Mouse (Mus musculus) intestine, embryonic 16.5 days (tissue): ENCODE measurements at regions not wholly inside any gene's neighbourhood (a gene's known extent, or its start where the extent isn't known, plus 50 kb on each side); places are given as distances from the start of the nearest gene placed in this dataset.

Experiments used
- ATAC-seq: fragments of 200-750 bp; cut with Nextera tagmentation; 2 replicates; pipeline ENCODE4 v1.8.0; 2017; ENCODE audit warnings: moderate TSS enrichment, moderate library complexity
- H3K27ac ChIP-seq: fragments of 300-500 bp; sonication (generic); 2 replicates; pipeline ENCODE4 v1.5.1; 2014; ENCODE audit warnings: mild to moderate bottlenecking, low read length
- H3K27me3 ChIP-seq: fragments of 300-500 bp; sonication (generic); replicated peaks from 2 replicates; pipeline ENCODE4 v1.6.1; 2014; ENCODE audit warnings: low read length, control low read depth, mixed read lengths; ENCODE audit not compliant: control insufficient read depth, insufficient read depth
- H3K36me3 ChIP-seq: fragments of 300-500 bp; sonication (generic); 2 replicates; pipeline ENCODE4 v1.6.1; 2014; ENCODE audit warnings: low read length, control low read depth; ENCODE audit not compliant: control insufficient read depth, insufficient read depth
- H3K4me1 ChIP-seq: fragments of 300-500 bp; sonication (generic); 2 replicates; pipeline ENCODE4 v1.6.1; 2014; ENCODE audit warnings: low read length, control low read depth, mixed read lengths; ENCODE audit not compliant: control insufficient read depth, insufficient read depth
- H3K4me2 ChIP-seq: fragments of 300-500 bp; sonication (generic); 2 replicates; pipeline ENCODE4 v1.6.1; 2014; ENCODE audit warnings: low read depth, low read length, control low read depth
- H3K4me3 ChIP-seq: fragments of 300-500 bp; sonication (generic); 2 replicates; pipeline ENCODE4 v1.5.1; 2014; ENCODE audit warnings: mild to moderate bottlenecking, low read length
- H3K9ac ChIP-seq: fragments of 300-500 bp; sonication (generic); 2 replicates; pipeline ENCODE4 v1.6.1; 2014; ENCODE audit warnings: low read depth, low read length
- H3K9me3 ChIP-seq: fragments of 300-500 bp; sonication (generic); 2 replicates; pipeline ENCODE4 v1.6.1; 2016; ENCODE audit warnings: low read length, control low read depth; ENCODE audit not compliant: control insufficient read depth
- WGBS: fragments of 180-500 bp; shearing (Covaris S2); extraction: QIAGEN DNeasy Blood & Tissue Kit; methylation state at CpG from one replicate; pipeline ENCODE4 v1.1.7; 2014; 5-methylcytosine and 5-hydroxymethylcytosine counted together

- ATAC-seq = no peak
These were observed 243.2 kb downstream of the Sox2 start for GRCm38 (mm10) chr3:34893381-34893780.

GRCm38 (mm10) chr3:34903106-34903505 lies 252.9 kb downstream of the Sox2 start:
- H3K27ac ChIP-seq = no peak overlapping the region
- no peak overlapping the region for H3K9ac ChIP-seq
- H3K36me3 ChIP-seq = no peaks in the 10 kb centered on the region
- no peaks in the 10 kb centered on the region for H3K27me3 ChIP-seq
- no peaks in the 10 kb centered on the region for H3K9me3 ChIP-seq
- no peak overlapping the region for H3K4me3 ChIP-seq
- no peak for ATAC-seq
- no peak overlapping the region for H3K4me2 ChIP-seq
- no peaks in the 10 kb centered on the region for H3K4me1 ChIP-seq
- WGBS = 85% methylated on average over 8 of the region's 8 CpGs

More at GRCm38 (mm10) chr3:34893381-34893780, 243.2 kb downstream of the Sox2 start:
- H3K4me1 ChIP-seq = no peaks in the 10 kb centered on the region
- H3K4me3 ChIP-seq = no peak overlapping the region
- no peaks in the 10 kb centered on the region for H3K27me3 ChIP-seq
- no peaks in the 10 kb centered on the region for H3K36me3 ChIP-seq
- H3K9ac ChIP-seq = no peak overlapping the region
- WGBS = 90% methylated on average over 5 of the region's 5 CpGs
- H3K9me3 ChIP-seq = no peaks in the 10 kb centered on the region; the same call in 1 of the 2 replicates
- H3K4me2 ChIP-seq = no peak overlapping the region
- H3K27ac ChIP-seq = no peak overlapping the region

- no peak for ATAC-seq
- Histone ChIP-seq H3K9ac (no peak overlapping the region), H3K27ac (no peak overlapping the region), H3K9me3 (no peaks in the 10 kb centered on the region), H3K27me3 (no peaks in the 10 kb centered on the region), H3K4me1 (no peaks in the 10 kb centered on the region), H3K4me3 (no peak overlapping the region), H3K36me3 (no peaks in the 10 kb centered on the region), H3K4me2 (no peak overlapping the region)
- WGBS = 71% methylated on average over 5 of the region's 5 CpGs
These were observed 258.3 kb downstream of the Sox2 start for GRCm38 (mm10) chr3:34908489-34908888.

GRCm38 (mm10) chr3:34909350-34909749 lies 259.1 kb downstream of the Sox2 start:
- H3K27ac ChIP-seq = no peak overlapping the region

GRCm38 (mm10) chr3:34918326-34918932 lies 268.2 kb downstream of the Sox2 start:
- no peaks in the 10 kb centered on the region for H3K36me3 ChIP-seq

More at GRCm38 (mm10) chr3:34909350-34909749, 259.1 kb downstream of the Sox2 start:
- no peak for ATAC-seq
- H3K4me3 ChIP-seq = no peak overlapping the region
- no peaks in the 10 kb centered on the region for H3K9me3 ChIP-seq
- no peaks in the 10 kb centered on the region for H3K27me3 ChIP-seq
- H3K4me2 ChIP-seq = no peak overlapping the region
- no peak overlapping the region for H3K9ac ChIP-seq
- H3K4me1 ChIP-seq = no peaks in the 10 kb centered on the region
- WGBS = 65% methylated on average over 3 of the region's 3 CpGs
- H3K36me3 ChIP-seq = no peaks in the 10 kb centered on the region

GRCm38 (mm10) chr3:34920497-34920896 lies 270.3 kb downstream of the Sox2 start:
- Histone ChIP-seq H3K9ac (no peak overlapping the region), H3K4me1 (no peaks in the 10 kb centered on the region), H3K36me3 (no peaks in the 10 kb centered on the region), H3K4me2 (no peak overlapping the region), H3K9me3 (no peaks in the 10 kb centered on the region), H3K27ac (no peak overlapping the region), H3K4me3 (no peak overlapping the region), H3K27me3 (no peaks in the 10 kb centered on the region)
- no peak for ATAC-seq
- WGBS = 73% methylated on average over 5 of the region's 5 CpGs

More at GRCm38 (mm10) chr3:34918326-34918932, 268.2 kb downstream of the Sox2 start:
- no peak overlapping the region for H3K27ac ChIP-seq
- no peak for ATAC-seq
- no peaks in the 10 kb centered on the region for H3K27me3 ChIP-seq
- no peak overlapping the region for H3K4me3 ChIP-seq
- WGBS = 48% methylated on average over 6 of the region's 6 CpGs
- no peak overlapping the region for H3K4me2 ChIP-seq
- H3K4me1 ChIP-seq = no peaks in the 10 kb centered on the region
- H3K9ac ChIP-seq = no peak overlapping the region
- H3K9me3 ChIP-seq = no peaks in the 10 kb centered on the region

- no peak for ATAC-seq
These were observed 299.7 kb downstream of the Sox2 start for GRCm38 (mm10) chr3:34949867-34950266.

GRCm38 (mm10) chr3:34956183-34956582 lies 306.0 kb downstream of the Sox2 start:
- Histone ChIP-seq H3K27me3 (no peaks in the 10 kb centered on the region), H3K9me3 (no peaks in the 10 kb centered on the region), H3K27ac (no peak overlapping the region), H3K4me3 (no peak overlapping the region), H3K36me3 (no peaks in the 10 kb centered on the region), H3K4me1 (no peaks in the 10 kb centered on the region), H3K4me2 (no peak overlapping the region), H3K9ac (no peak overlapping the region)
- no peak for ATAC-seq
- 66% methylated on average over 4 of the region's 4 CpGs for WGBS

More at GRCm38 (mm10) chr3:34949867-34950266, 299.7 kb downstream of the Sox2 start:
- Histone ChIP-seq H3K4me3 (no peak overlapping the region), H3K4me1 (no peaks in the 10 kb centered on the region), H3K27me3 (no peaks in the 10 kb centered on the region), H3K9me3 (no peaks in the 10 kb centered on the region), H3K27ac (no peak overlapping the region), H3K4me2 (no peak overlapping the region), H3K36me3 (no peaks in the 10 kb centered on the region), H3K9ac (no peak overlapping the region)
- WGBS = 24% methylated on average over 3 of the region's 3 CpGs

- H3K27ac ChIP-seq = no peak overlapping the region
- no peaks in the 10 kb centered on the region for H3K27me3 ChIP-seq
- H3K4me3 ChIP-seq = no peak overlapping the region
- H3K4me1 ChIP-seq = no peaks in the 10 kb centered on the region
- ATAC-seq = no peak
- H3K36me3 ChIP-seq = no peaks in the 10 kb centered on the region
- H3K9me3 ChIP-seq = no peaks in the 10 kb centered on the region
- no peak overlapping the region for H3K4me2 ChIP-seq
- H3K9ac ChIP-seq = no peak overlapping the region
- whole genome bisulfite sequencing = 57% methylated on average over 19 of the region's 19 CpGs
These were observed 308.9 kb downstream of the Sox2 start for GRCm38 (mm10) chr3:34959044-34959521.

GRCm38 (mm10) chr3:34966442-34966841 lies 316.2 kb downstream of the Sox2 start:
- 65% methylated on average over 6 of the region's 6 CpGs for WGBS
- no peak overlapping the region for H3K4me3 ChIP-seq

More at GRCm38 (mm10) chr3:34966442-34966841, 316.2 kb downstream of the Sox2 start:
- Histone ChIP-seq H3K4me1 (no peaks in the 10 kb centered on the region), H3K9me3 (no peaks in the 10 kb centered on the region), H3K9ac (no peak overlapping the region), H3K27ac (no peak overlapping the region), H3K4me2 (no peak overlapping the region), H3K36me3 (no peaks in the 10 kb centered on the region), H3K27me3 (no peaks in the 10 kb centered on the region)
- ATAC-seq = no peak
